Mouse (Mus musculus): Measurements from ENCODE around the gene Med21. TPM values are rescaled to one million over a fixed set of nuclear protein-coding genes. Genes with fewer than 3 reads are reported as not detected.
A peak's percentile ranks its signal among the peaks of the same experiment; 100 is the strongest.

Med21 gene
- polyA plus RNA-seq, 1 experiment, result 38.8 TPM

- TF ChIP-seq CTCF (IDR thresholded peaks at IDR 0.05; ENCODE audit: borderline replicate concordance, control insufficient read depth, extremely low read depth, insufficient read depth, low read length, poor library complexity) (no peak), POLR2A (IDR thresholded peaks at IDR 0.05; ENCODE audit: control insufficient read depth, extremely low read depth, insufficient read depth, low read length, poor library complexity) (no peak)
- H3K27me3 ChIP-seq (ENCODE audit: control insufficient read depth, insufficient read depth, low read length), result no peaks in the 10 kb centered on the region
- DNase-seq, result no peak
- no peak overlapping the region for H3K4me3 ChIP-seq (ENCODE audit: control insufficient read depth, insufficient read depth, low read length)
- H3K27ac ChIP-seq (ENCODE audit: control insufficient read depth, insufficient read depth, low read length), result no peak overlapping the region
- H3K36me3 ChIP-seq (ENCODE audit: control insufficient read depth, insufficient read depth, low read length), result peaks cover 13% of the 10 kb centered on the region
- no peaks in the 10 kb centered on the region for H3K4me1 ChIP-seq (replicated peaks; ENCODE audit: control insufficient read depth, insufficient read depth, low read length)
- 91% methylated on average over 2 of the region's 2 CpGs for WGBS
Measured at GRCm38 (mm10) chr6:146650013-146650412, 7.7 kb downstream of the Med21 start.

- Histone ChIP-seq H3K4me3 (ENCODE audit: control insufficient read depth, insufficient read depth, low read length) (no peak overlapping the region), H3K27ac (ENCODE audit: control insufficient read depth, insufficient read depth, low read length) (no peak overlapping the region), H3K27me3 (ENCODE audit: control insufficient read depth, insufficient read depth, low read length) (no peaks in the 10 kb centered on the region), H3K36me3 (ENCODE audit: control insufficient read depth, insufficient read depth, low read length) (peaks cover 13% of the 10 kb centered on the region), H3K4me1 (replicated peaks; ENCODE audit: control insufficient read depth, insufficient read depth, low read length) (no peaks in the 10 kb centered on the region)
- no peak for TF ChIP-seq POLR2A (IDR thresholded peaks at IDR 0.05; ENCODE audit: control insufficient read depth, extremely low read depth, insufficient read depth, low read length, poor library complexity)
- no peak for DNase-seq
Measured at GRCm38 (mm10) chr6:146651431-146651830, 9.1 kb downstream of the Med21 start.

GRCm38 (mm10) chr6:146653197-146653596 lies 10.8 kb downstream of the Med21 start:
- Histone ChIP-seq H3K4me1 (replicated peaks; ENCODE audit: control insufficient read depth, insufficient read depth, low read length) (no peaks in the 10 kb centered on the region), H3K4me3 (ENCODE audit: control insufficient read depth, insufficient read depth, low read length) (no peak overlapping the region), H3K36me3 (ENCODE audit: control insufficient read depth, insufficient read depth, low read length) (peaks cover 13% of the 10 kb centered on the region), H3K27ac (ENCODE audit: control insufficient read depth, insufficient read depth, low read length) (no peak overlapping the region), H3K27me3 (ENCODE audit: control insufficient read depth, insufficient read depth, low read length) (no peaks in the 10 kb centered on the region)
- WGBS, result 55% methylated on average over 3 of the region's 3 CpGs
- DNase-seq, result no peak
- no peak for TF ChIP-seq POLR2A (IDR thresholded peaks at IDR 0.05; ENCODE audit: control insufficient read depth, extremely low read depth, insufficient read depth, low read length, poor library complexity)

GRCm38 (mm10) chr6:146660591-146660990 lies 18.2 kb downstream of the Med21 start:
- Histone ChIP-seq H3K4me3 (ENCODE audit: control insufficient read depth, insufficient read depth, low read length) (no peak overlapping the region), H3K27ac (ENCODE audit: control insufficient read depth, insufficient read depth, low read length) (no peak overlapping the region), H3K27me3 (ENCODE audit: control insufficient read depth, insufficient read depth, low read length) (no peaks in the 10 kb centered on the region), H3K36me3 (ENCODE audit: control insufficient read depth, insufficient read depth, low read length) (no peaks in the 10 kb centered on the region), H3K4me1 (replicated peaks; ENCODE audit: control insufficient read depth, insufficient read depth, low read length) (no peaks in the 10 kb centered on the region)
- TF ChIP-seq POLR2A (IDR thresholded peaks at IDR 0.05; ENCODE audit: control insufficient read depth, extremely low read depth, insufficient read depth, low read length, poor library complexity) (no peak), CTCF (IDR thresholded peaks at IDR 0.05; ENCODE audit: borderline replicate concordance, control insufficient read depth, extremely low read depth, insufficient read depth, low read length, poor library complexity) (no peak)
- 76% methylated on average over 2 of the region's 2 CpGs for WGBS
- no peak for DNase-seq

- DNase-seq, result no peak
- no peak for TF ChIP-seq CTCF (IDR thresholded peaks at IDR 0.05; ENCODE audit: borderline replicate concordance, control insufficient read depth, extremely low read depth, insufficient read depth, low read length, poor library complexity)
- no peak for TF ChIP-seq POLR2A (IDR thresholded peaks at IDR 0.05; ENCODE audit: control insufficient read depth, extremely low read depth, insufficient read depth, low read length, poor library complexity)
- no peak overlapping the region for H3K27ac ChIP-seq (ENCODE audit: control insufficient read depth, insufficient read depth, low read length)
- no peaks in the 10 kb centered on the region for H3K27me3 ChIP-seq (ENCODE audit: control insufficient read depth, insufficient read depth, low read length)
- no peaks in the 10 kb centered on the region for H3K36me3 ChIP-seq (ENCODE audit: control insufficient read depth, insufficient read depth, low read length)
- no peak overlapping the region for H3K4me3 ChIP-seq (ENCODE audit: control insufficient read depth, insufficient read depth, low read length)
- WGBS, result 51% methylated on average over 5 of the region's 5 CpGs
- H3K4me1 ChIP-seq (replicated peaks; ENCODE audit: control insufficient read depth, insufficient read depth, low read length), result no peaks in the 10 kb centered on the region
Measured at GRCm38 (mm10) chr6:146661655-146662054, 19.3 kb downstream of the Med21 start.

- Histone ChIP-seq H3K4me3 (ENCODE audit: control insufficient read depth, insufficient read depth, low read length) (no peak overlapping the region), H3K27me3 (ENCODE audit: control insufficient read depth, insufficient read depth, low read length) (no peaks in the 10 kb centered on the region), H3K4me1 (replicated peaks; ENCODE audit: control insufficient read depth, insufficient read depth, low read length) (no peaks in the 10 kb centered on the region), H3K36me3 (ENCODE audit: control insufficient read depth, insufficient read depth, low read length) (no peaks in the 10 kb centered on the region), H3K27ac (ENCODE audit: control insufficient read depth, insufficient read depth, low read length) (no peak overlapping the region)
- peak; percentile 61 for DNase-seq
- TF ChIP-seq POLR2A (IDR thresholded peaks at IDR 0.05; ENCODE audit: control insufficient read depth, extremely low read depth, insufficient read depth, low read length, poor library complexity) (no peak), CTCF (IDR thresholded peaks at IDR 0.05; ENCODE audit: borderline replicate concordance, control insufficient read depth, extremely low read depth, insufficient read depth, low read length, poor library complexity) (peak; percentile 22; the same call in 1 of the 2 replicates)
- WGBS, result 26% methylated on average over 5 of the region's 5 CpGs
Measured at GRCm38 (mm10) chr6:146662679-146663078, 20.3 kb downstream of the Med21 start.

- Histone ChIP-seq H3K4me1 (replicated peaks; ENCODE audit: control insufficient read depth, insufficient read depth, low read length) (peaks cover 3% of the 10 kb centered on the region; the same call in 1 of the 2 replicates), H3K27ac (ENCODE audit: control insufficient read depth, insufficient read depth, low read length) (no peak overlapping the region), H3K36me3 (ENCODE audit: control insufficient read depth, insufficient read depth, low read length) (no peaks in the 10 kb centered on the region), H3K4me3 (ENCODE audit: control insufficient read depth, insufficient read depth, low read length) (no peak overlapping the region), H3K27me3 (ENCODE audit: control insufficient read depth, insufficient read depth, low read length) (no peaks in the 10 kb centered on the region)
- TF ChIP-seq CTCF (IDR thresholded peaks at IDR 0.05; ENCODE audit: borderline replicate concordance, control insufficient read depth, extremely low read depth, insufficient read depth, low read length, poor library complexity) (no peak), POLR2A (IDR thresholded peaks at IDR 0.05; ENCODE audit: control insufficient read depth, extremely low read depth, insufficient read depth, low read length, poor library complexity) (no peak)
- DNase-seq, result no peak
- WGBS, result 89% methylated on average over 5 of the region's 5 CpGs
Measured at GRCm38 (mm10) chr6:146664116-146664515, 21.8 kb downstream of the Med21 start.
